Comparison of ENCODE assay signal across 18 mouse cellular contexts in the genomic region with DNA sequence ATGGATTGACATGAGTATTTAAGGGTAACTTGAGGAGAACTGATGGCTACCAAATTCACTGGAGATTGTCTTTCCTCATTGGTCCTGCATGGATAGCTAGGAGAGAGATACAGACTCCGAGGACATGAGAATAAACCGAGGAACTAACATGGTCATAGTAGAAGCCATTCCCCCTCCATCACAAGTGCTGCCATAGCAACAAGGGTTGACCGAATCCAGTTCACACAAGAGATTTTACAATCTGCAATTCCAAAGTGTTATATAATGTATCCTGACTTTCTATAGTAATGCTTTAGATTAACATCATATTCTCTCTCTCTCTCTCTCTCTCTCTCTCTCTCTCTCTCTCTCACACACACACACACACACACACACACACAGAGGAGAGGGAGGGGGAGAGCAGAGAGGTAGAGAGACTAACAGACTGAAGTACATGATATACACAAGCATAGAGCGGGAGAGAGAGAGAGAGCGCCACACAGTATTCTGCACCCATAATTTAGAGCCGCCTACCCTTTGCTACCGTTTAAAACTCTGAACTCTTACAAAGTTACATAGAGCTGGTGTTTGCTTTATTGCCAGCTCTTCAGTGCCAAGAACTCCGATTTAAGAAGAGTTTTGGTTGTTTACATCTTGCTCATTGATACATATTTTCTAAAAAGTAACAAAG.
"Had no signal": no experiment of that assay in that cellular context is flagged by ENCODE, and none has a peak within 500 bp of the region (broad histone marks: within the 10 kb centered on the region; RNA-seq: fewer than 3 reads in every experiment).

No protein-coding gene starts in this region.

- DNase-seq: lung, adult 18-20 months; lung, embryonic 14.5 days; lung, postnatal 10 days; lung, postnatal 4 days; midbrain, embryonic 14.5 days; retina, postnatal 1 day; right cerebral cortex, adult 18-20 months; right cerebral cortex, postnatal 25 days; right cerebral cortex, postnatal 4 days; spleen, adult 18-20 months; thymus, adult 2 months; thymus, postnatal 25 days; thymus, postnatal 4 days had no signal

- H3K4me3 ChIP-seq: midbrain, embryonic 10.5 days; midbrain, embryonic 12.5 days; myocyte; neural tube, embryonic 13.5 days; neural tube, embryonic 15.5 days had no signal

- H3K27ac ChIP-seq: midbrain, embryonic 10.5 days; midbrain, embryonic 12.5 days; neural tube, embryonic 13.5 days; neural tube, embryonic 15.5 days had no signal
